Mouse (Mus musculus): ENCODE measurements around the gene Mcm10. TPM values are rescaled to one million over a fixed set of nuclear protein-coding genes. Genes with fewer than 3 reads are reported as not detected.

The Mcm10 gene
- polyA plus RNA-seq, 1 experiment from 2014 or later, result 4.5 TPM

DNA sequence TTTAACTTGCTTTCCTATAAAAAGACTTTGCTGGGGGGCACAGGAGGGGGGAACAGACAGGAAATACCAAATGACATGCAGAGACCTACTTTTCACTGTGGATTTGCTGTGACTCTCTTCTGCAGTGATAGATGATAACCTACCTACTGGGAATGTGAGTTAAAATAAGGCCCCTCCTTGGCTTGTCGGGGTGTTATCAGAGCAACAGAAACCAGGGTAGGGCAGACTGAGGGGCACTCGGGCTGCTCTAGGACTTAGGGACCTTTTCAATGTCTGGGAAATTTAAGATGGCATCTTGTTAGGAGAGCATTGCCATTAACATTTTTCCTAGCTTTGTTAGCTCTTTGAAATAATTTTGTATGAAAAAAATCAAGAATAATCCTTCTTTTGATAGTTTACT is 10.7 kb upstream of the Mcm10 start:
- H3K4me1 ChIP-seq (replicated peaks; ENCODE audit: control insufficient read depth, insufficient read depth, low read length), result no peaks in the 10 kb centered on the region
- no peak overlapping the region for H3K9ac ChIP-seq
- no peaks in the 10 kb centered on the region for H3K27me3 ChIP-seq (ENCODE audit: control insufficient read depth, insufficient read depth, low read length)
- H3K4me3 ChIP-seq (replicated peaks; ENCODE audit: low read length), result no peak overlapping the region
- WGBS, result 77% methylated on average over 2 of the region's 2 CpGs
- H3K36me3 ChIP-seq (replicated peaks; ENCODE audit: control insufficient read depth, insufficient read depth), result no peaks in the 10 kb centered on the region
- H3K4me2 ChIP-seq (replicated peaks), result no peak overlapping the region
- H3K27ac ChIP-seq, result no peak overlapping the region
- DNase-seq (ENCODE audit: low spot score) (no peak), ATAC-seq (ENCODE audit: low FRiP score) (no peak)
- no peaks in the 10 kb centered on the region for H3K9me3 ChIP-seq (ENCODE audit: control insufficient read depth, low read length)

DNA sequence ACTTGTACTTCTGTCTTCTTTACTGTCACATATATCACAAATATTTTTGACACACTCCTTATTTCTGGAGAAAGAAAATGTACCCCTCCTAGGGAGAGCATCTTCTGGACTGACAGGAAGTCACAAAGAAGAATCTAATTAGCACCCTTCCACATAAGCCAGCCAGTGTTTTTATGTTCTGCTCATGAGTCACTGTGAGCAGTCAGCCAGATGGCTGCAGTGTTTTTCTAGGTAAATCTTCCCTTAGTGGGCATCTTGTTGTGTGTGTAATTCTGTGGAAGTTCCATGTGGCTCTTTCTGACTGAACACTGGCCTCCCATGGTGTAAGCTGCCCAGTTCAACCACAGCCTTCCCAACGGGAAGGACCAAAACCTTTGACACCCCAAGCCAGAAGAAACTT is 7.1 kb upstream of the Mcm10 start:
- ATAC-seq (ENCODE audit: low FRiP score), result no peak

DNA sequence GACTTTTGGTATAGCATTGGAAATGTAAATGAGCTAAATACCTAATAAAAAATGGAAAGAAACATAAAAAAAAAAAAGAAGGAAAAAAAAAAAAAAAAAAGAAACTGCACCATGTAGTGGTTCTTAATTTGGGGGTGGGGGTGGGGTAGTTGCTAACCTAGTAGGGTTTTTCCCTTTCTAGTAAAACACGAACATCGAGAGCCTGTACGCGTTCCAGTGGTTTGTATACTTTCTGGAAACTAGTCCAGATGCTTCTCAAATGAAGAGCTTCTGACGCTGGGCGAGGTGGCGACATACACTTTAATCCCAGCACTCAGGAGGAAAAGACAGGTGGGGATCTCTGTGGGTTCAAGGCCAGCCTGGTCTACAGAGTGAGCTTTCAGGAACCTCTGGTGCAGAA is 4.3 kb upstream of the Mcm10 start:
- H3K9ac ChIP-seq, result no peak overlapping the region
- H3K9me3 ChIP-seq (ENCODE audit: control insufficient read depth, low read length), result no peaks in the 10 kb centered on the region
- no peak overlapping the region for H3K4me3 ChIP-seq (replicated peaks; ENCODE audit: low read length)
- DNase-seq (ENCODE audit: low spot score), result no peak
- no peak for ATAC-seq (ENCODE audit: low FRiP score)
- no peaks in the 10 kb centered on the region for H3K27me3 ChIP-seq (ENCODE audit: control insufficient read depth, insufficient read depth, low read length)
- 95% methylated on average over 7 of the region's 7 CpGs for WGBS
- no peak overlapping the region for H3K4me2 ChIP-seq (replicated peaks)
- no peaks in the 10 kb centered on the region for H3K4me1 ChIP-seq (replicated peaks; ENCODE audit: control insufficient read depth, insufficient read depth, low read length)
- H3K27ac ChIP-seq, result no peak overlapping the region
- H3K36me3 ChIP-seq (replicated peaks; ENCODE audit: control insufficient read depth, insufficient read depth), result no peaks in the 10 kb centered on the region

More for the DNA sequence above, 7.1 kb upstream of the Mcm10 start:
- Histone ChIP-seq H3K9me3 (ENCODE audit: control insufficient read depth, low read length) (no peaks in the 10 kb centered on the region), H3K27ac (no peak overlapping the region), H3K4me1 (replicated peaks; ENCODE audit: control insufficient read depth, insufficient read depth, low read length) (no peaks in the 10 kb centered on the region), H3K36me3 (replicated peaks; ENCODE audit: control insufficient read depth, insufficient read depth) (no peaks in the 10 kb centered on the region), H3K9ac (no peak overlapping the region), H3K4me3 (replicated peaks; ENCODE audit: low read length) (no peak overlapping the region), H3K27me3 (ENCODE audit: control insufficient read depth, insufficient read depth, low read length) (no peaks in the 10 kb centered on the region), H3K4me2 (replicated peaks) (no peak overlapping the region)
- DNase-seq (ENCODE audit: low spot score), result no peak
- WGBS, result 56% methylated on average over 1 of the region's 1 CpGs

DNA sequence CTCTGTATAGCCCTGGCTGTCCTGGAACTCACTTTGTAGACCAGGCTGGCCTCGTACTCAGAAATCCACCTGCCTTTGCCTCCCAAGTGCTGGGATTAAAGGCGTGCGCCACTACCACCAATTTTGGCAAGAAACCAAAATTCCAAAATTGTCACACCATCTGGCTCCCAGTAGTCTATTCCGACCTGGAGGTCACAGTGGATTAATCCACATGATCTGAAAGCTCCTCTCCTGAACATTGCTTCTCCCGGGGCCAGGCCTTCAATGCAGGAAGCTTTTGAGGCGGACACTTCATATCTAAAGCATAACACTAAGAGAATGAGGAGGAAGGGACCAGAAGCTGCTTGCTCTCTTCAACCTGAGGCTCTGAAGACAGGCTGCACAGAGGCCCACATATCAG is 2.9 kb upstream of the Mcm10 start:
- DNase-seq (ENCODE audit: low spot score), result no peak
- no peak for ATAC-seq (ENCODE audit: low FRiP score)
- Histone ChIP-seq H3K27ac (no peak overlapping the region), H3K27me3 (ENCODE audit: control insufficient read depth, insufficient read depth, low read length) (no peaks in the 10 kb centered on the region), H3K36me3 (replicated peaks; ENCODE audit: control insufficient read depth, insufficient read depth) (no peaks in the 10 kb centered on the region), H3K9ac (no peak overlapping the region), H3K4me3 (replicated peaks; ENCODE audit: low read length) (no peak overlapping the region), H3K4me1 (replicated peaks; ENCODE audit: control insufficient read depth, insufficient read depth, low read length) (no peaks in the 10 kb centered on the region), H3K4me2 (replicated peaks) (no peak overlapping the region), H3K9me3 (ENCODE audit: control insufficient read depth, low read length) (no peaks in the 10 kb centered on the region)
- 84% methylated on average over 6 of the region's 6 CpGs for WGBS

DNA sequence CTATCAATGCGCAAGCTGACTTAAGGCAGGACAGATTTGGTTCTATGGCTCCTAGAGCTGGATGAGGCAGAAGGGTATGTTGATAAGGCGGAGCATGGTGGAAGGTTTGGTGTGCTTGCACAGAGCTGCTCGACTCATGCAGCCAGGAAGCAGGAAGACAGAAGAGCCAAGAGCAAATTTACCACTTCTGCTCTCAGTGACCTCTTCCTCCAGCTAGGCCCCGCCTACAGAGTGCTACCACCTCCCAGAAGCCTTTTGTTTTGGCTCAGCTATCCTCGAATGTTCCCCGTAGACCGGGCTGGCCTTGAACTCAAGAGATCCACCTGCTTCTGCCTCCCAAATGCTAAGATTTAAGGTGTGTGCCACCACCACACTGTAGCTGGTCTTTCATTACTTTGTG is 2.0 kb upstream of the Mcm10 start:
- H3K9ac ChIP-seq, result no peak overlapping the region
- no peaks in the 10 kb centered on the region for H3K9me3 ChIP-seq (ENCODE audit: control insufficient read depth, low read length)
- H3K27ac ChIP-seq, result no peak overlapping the region
- no peak for ATAC-seq (ENCODE audit: low FRiP score)
- no peak overlapping the region for H3K4me3 ChIP-seq (replicated peaks; ENCODE audit: low read length)
- no peak overlapping the region for H3K4me2 ChIP-seq (replicated peaks)
- H3K27me3 ChIP-seq (ENCODE audit: control insufficient read depth, insufficient read depth, low read length), result no peaks in the 10 kb centered on the region
- 77% methylated on average over 7 of the region's 7 CpGs for WGBS
- H3K4me1 ChIP-seq (replicated peaks; ENCODE audit: control insufficient read depth, insufficient read depth, low read length), result no peaks in the 10 kb centered on the region
- H3K36me3 ChIP-seq (replicated peaks; ENCODE audit: control insufficient read depth, insufficient read depth), result no peaks in the 10 kb centered on the region
- no peak for DNase-seq (ENCODE audit: low spot score)

DNA sequence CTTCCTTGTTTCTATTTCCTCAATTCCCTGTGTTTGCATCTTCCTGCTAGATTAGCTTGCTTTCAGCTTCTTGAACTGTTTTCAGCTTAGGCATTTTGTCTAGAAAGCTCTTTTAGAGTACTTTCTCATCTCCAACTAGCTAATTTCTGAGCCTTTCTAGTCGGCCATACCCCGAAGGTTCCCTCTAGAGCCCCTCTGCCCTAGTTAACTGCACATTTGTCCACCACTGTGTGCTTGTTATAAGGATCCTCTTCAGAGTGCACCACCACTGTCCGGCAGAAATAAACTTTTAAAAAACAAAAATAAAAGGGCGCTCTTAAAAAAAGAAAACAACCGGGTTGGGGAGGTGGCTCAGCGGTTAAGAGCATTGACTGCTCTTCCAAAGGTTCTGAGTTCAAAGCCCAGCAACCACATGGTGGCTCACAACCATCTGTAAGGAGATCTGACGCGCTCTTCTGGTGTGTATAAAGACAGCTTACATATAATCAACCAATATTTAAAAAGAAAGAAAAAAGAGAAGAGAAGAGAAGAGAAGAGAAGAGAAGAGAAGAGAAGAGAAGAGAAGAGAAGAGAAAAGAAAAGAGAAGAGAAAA is 597 bp downstream of the Mcm10 start:
- no peak for DNase-seq (ENCODE audit: low spot score)
- 14% methylated on average over 8 of the region's 8 CpGs for WGBS
- H3K9me3 ChIP-seq (ENCODE audit: control insufficient read depth, low read length), result no peaks in the 10 kb centered on the region

DNA sequence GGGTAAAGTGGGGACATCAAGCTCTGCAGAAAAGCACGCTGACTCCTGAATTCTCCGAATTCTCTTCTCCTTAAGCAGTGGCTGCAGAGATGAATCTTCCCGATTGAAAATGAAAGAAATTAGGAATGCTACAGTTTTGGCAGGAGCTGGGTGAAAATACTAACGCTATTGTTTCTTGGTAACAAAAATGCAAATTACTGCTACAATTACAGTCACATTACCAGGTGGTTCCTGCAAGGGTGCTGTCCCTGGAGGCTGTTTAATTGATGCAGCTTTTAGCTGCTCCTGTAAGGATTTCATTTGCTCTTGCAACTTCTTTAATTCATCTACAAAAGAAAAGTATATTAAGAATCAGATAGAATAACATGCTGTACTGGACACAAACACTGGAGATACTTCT is 5.5 kb downstream of the Mcm10 start:
- H3K27me3 ChIP-seq (ENCODE audit: control insufficient read depth, insufficient read depth, low read length), result no peaks in the 10 kb centered on the region
- WGBS, result 94% methylated on average over 4 of the region's 4 CpGs
- H3K27ac ChIP-seq, result no peak overlapping the region
- no peaks in the 10 kb centered on the region for H3K36me3 ChIP-seq (replicated peaks; ENCODE audit: control insufficient read depth, insufficient read depth)
- no peaks in the 10 kb centered on the region for H3K4me1 ChIP-seq (replicated peaks; ENCODE audit: control insufficient read depth, insufficient read depth, low read length)
- ATAC-seq (ENCODE audit: low FRiP score), result no peak
- H3K9me3 ChIP-seq (ENCODE audit: control insufficient read depth, low read length), result no peaks in the 10 kb centered on the region
- H3K4me3 ChIP-seq (replicated peaks; ENCODE audit: low read length), result no peak overlapping the region
- DNase-seq (ENCODE audit: low spot score), result no peak
- no peak overlapping the region for H3K4me2 ChIP-seq (replicated peaks)
- H3K9ac ChIP-seq, result no peak overlapping the region

More for the DNA sequence above, 597 bp downstream of the Mcm10 start:
- no peaks in the 10 kb centered on the region for H3K4me1 ChIP-seq (replicated peaks; ENCODE audit: control insufficient read depth, insufficient read depth, low read length)
- H3K4me2 ChIP-seq (replicated peaks), result peak overlapping the region; percentile 64
- peak overlapping the region; percentile 44 for H3K4me3 ChIP-seq (replicated peaks; ENCODE audit: low read length)
- no peaks in the 10 kb centered on the region for H3K36me3 ChIP-seq (replicated peaks; ENCODE audit: control insufficient read depth, insufficient read depth)
- no peak overlapping the region for H3K27ac ChIP-seq
- H3K9ac ChIP-seq, result no peak overlapping the region
- no peaks in the 10 kb centered on the region for H3K27me3 ChIP-seq (ENCODE audit: control insufficient read depth, insufficient read depth, low read length)
- ATAC-seq (ENCODE audit: low FRiP score), result no peak

DNA sequence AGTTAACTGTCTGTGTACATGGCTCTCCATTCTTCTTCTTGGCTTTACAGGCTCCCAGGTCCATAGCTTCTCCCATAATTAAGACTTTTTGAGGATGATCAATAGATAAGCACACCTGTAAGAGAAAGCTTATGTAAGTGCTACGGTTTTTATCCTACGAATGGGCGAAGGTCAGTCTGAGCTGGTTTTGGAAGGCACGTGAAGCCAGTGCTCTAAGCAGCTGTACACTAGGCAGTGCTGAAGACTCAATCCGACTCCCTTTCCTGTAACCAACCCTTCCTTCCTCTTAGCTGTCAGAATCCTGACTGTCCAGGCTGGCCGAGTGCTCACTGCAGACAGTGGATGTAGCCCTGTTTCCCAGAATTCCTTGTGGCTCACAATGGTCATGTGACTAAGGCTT is 11.3 kb downstream of the Mcm10 start:
- H3K4me1 ChIP-seq (replicated peaks; ENCODE audit: control insufficient read depth, insufficient read depth, low read length), result no peaks in the 10 kb centered on the region
- no peaks in the 10 kb centered on the region for H3K27me3 ChIP-seq (ENCODE audit: control insufficient read depth, insufficient read depth, low read length)
- no peak overlapping the region for H3K9ac ChIP-seq
- 95% methylated on average over 6 of the region's 6 CpGs for WGBS
- H3K9me3 ChIP-seq (ENCODE audit: control insufficient read depth, low read length), result no peaks in the 10 kb centered on the region
- H3K4me2 ChIP-seq (replicated peaks), result no peak overlapping the region
- no peak for DNase-seq (ENCODE audit: low spot score)
- no peak overlapping the region for H3K4me3 ChIP-seq (replicated peaks; ENCODE audit: low read length)
- H3K27ac ChIP-seq, result no peak overlapping the region
- H3K36me3 ChIP-seq (replicated peaks; ENCODE audit: control insufficient read depth, insufficient read depth), result no peaks in the 10 kb centered on the region
- no peak for ATAC-seq (ENCODE audit: low FRiP score)

DNA sequence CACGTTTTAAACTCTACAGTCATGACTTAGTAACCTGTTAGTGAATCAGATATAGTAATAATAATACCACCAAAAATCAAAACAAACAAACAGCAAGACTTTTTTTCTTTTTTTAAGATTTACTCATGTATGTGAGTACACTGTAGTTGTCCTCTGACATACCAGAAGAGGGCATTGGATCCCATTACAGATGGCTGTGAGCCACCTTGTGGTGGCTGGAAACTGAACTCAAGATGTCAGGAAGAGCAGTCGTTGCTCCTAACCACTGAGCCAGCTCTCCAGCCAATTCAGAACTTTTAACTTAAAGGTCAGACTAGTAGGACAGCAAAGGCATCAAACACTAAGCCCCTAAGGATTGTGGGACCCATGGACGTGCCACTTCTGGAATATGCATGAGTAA is 13.7 kb downstream of the Mcm10 start:
- no peak overlapping the region for H3K9ac ChIP-seq
- no peak for DNase-seq (ENCODE audit: low spot score)
- no peak overlapping the region for H3K27ac ChIP-seq
- H3K9me3 ChIP-seq (ENCODE audit: control insufficient read depth, low read length), result no peaks in the 10 kb centered on the region
- no peak overlapping the region for H3K4me2 ChIP-seq (replicated peaks)
- H3K4me1 ChIP-seq (replicated peaks; ENCODE audit: control insufficient read depth, insufficient read depth, low read length), result no peaks in the 10 kb centered on the region
- no peaks in the 10 kb centered on the region for H3K27me3 ChIP-seq (ENCODE audit: control insufficient read depth, insufficient read depth, low read length)
- ATAC-seq (ENCODE audit: low FRiP score), result no peak
- H3K4me3 ChIP-seq (replicated peaks; ENCODE audit: low read length), result no peak overlapping the region
- H3K36me3 ChIP-seq (replicated peaks; ENCODE audit: control insufficient read depth, insufficient read depth), result no peaks in the 10 kb centered on the region
- whole genome bisulfite sequencing, result 87% methylated on average over 3 of the region's 3 CpGs

DNA sequence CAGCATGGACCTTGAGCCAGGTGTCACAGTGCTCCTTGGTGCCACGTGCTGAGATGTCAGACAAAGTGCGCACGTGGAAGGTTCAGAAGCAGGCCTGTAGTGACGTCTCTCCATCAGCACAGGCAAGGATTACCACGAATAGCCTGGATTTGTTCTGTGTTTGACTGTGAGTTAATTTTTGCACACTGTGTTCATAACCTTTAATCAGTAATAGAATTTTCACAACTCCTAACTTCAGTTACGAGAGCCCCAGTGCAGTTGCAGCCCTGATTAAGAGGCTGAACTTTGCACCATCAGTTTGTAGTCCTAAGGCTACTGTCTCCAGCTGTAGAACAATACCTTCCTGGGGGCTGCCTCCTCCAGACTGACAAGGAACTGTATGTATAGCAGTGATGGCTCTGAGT is 16.2 kb downstream of the Mcm10 start:
- WGBS, result 95% methylated on average over 6 of the region's 6 CpGs
- no peaks in the 10 kb centered on the region for H3K4me1 ChIP-seq (replicated peaks; ENCODE audit: control insufficient read depth, insufficient read depth, low read length)

More for the DNA sequence above, 16.2 kb downstream of the Mcm10 start:
- Histone ChIP-seq H3K27ac (no peak overlapping the region), H3K27me3 (ENCODE audit: control insufficient read depth, insufficient read depth, low read length) (no peaks in the 10 kb centered on the region), H3K4me3 (replicated peaks; ENCODE audit: low read length) (no peak overlapping the region), H3K9ac (no peak overlapping the region), H3K4me2 (replicated peaks) (no peak overlapping the region), H3K9me3 (ENCODE audit: control insufficient read depth, low read length) (no peaks in the 10 kb centered on the region), H3K36me3 (replicated peaks; ENCODE audit: control insufficient read depth, insufficient read depth) (no peaks in the 10 kb centered on the region; the same call in 1 of the 2 replicates)
- DNase-seq (ENCODE audit: low spot score) (no peak), ATAC-seq (ENCODE audit: low FRiP score) (no peak)

Measured in hindbrain, embryonic 14.5 days (tissue).